10 mouse cellular contexts compared by ENCODE assay signal in the genomic region with DNA sequence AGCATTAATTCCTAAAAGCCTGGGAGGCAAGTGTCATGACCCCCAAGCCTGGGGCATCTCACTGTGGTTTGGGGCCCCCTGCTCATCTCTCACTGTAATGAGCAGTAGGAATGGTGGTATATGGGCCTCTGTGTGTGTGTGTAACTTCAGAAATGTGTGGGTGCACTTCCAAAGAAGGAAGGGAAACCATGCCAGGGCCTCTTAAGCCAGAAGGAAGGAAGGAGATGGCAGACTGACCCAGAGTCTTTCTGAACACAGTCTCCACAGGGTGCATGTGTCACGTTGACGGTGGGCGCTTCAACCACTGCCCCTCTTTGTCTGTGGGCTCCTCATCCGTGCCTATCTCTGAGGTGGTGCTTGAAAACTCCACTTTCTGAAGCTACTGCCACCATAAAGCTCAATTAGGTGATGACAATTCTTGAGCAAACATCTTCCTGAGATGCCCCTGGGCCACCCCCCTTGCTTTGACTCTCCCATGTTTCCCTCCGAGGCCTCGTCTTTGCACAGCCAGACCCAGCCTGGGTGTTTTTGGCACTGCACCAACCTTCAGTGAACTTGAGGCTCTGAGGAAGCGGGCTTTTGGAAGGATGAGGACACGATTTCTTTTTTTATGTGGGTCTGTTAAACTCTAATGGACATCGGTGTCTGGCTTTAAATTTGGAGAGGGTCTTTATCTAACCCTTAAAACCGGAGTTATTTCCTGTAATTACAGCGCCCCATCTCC. TPM values are rescaled to one million over a fixed set of nuclear protein-coding genes. Genes with fewer than 3 reads are reported as not detected.
DNase-seq lines count a peak whose midpoint lies in the region; ATAC-seq and TF ChIP-seq lines count a peak whose summit lies in the region.
"Had no signal": no experiment of that assay in that cellular context is flagged by ENCODE, and none has a peak within 500 bp of the region (broad histone marks: within the 10 kb centered on the region; RNA-seq: fewer than 3 reads in every experiment).

No protein-coding gene starts in this region.

- ATAC-seq in heart, embryonic 11.5 days (replicated peaks; ENCODE audit: insufficient number of reproducible peaks, low FRiP score, low TSS enrichment), result no peak
- ATAC-seq in stomach, embryonic 14.5 days (ENCODE audit: insufficient number of reproducible peaks, insufficient read depth, low FRiP score, low read depth), result no peak
- ATAC-seq in stomach, postnatal 0 days (ENCODE audit: low FRiP score, low TSS enrichment), result no peak
- ATAC-seq in hindbrain, embryonic 13.5 days (ENCODE audit: low FRiP score), result no peak
- no peak for ATAC-seq in neural tube, embryonic 15.5 days (ENCODE audit: low FRiP score)
- ATAC-seq: intestine, embryonic 16.5 days had no signal

- no peaks in the 10 kb centered on the region for H3K27me3 ChIP-seq in heart, embryonic 11.5 days (ENCODE audit: control insufficient read depth, insufficient read depth, low read length)
- H3K27me3 ChIP-seq in heart, adult 2 months (ENCODE audit: control insufficient read depth, insufficient read depth, low read length), result no peaks in the 10 kb centered on the region
- no peaks in the 10 kb centered on the region for H3K27me3 ChIP-seq in stomach, embryonic 14.5 days (ENCODE audit: control insufficient read depth, insufficient read depth, low read length)
- H3K27me3 ChIP-seq in stomach, postnatal 0 days (ENCODE audit: control insufficient read depth, insufficient read depth, low read length), result no peaks in the 10 kb centered on the region
- no peaks in the 10 kb centered on the region for H3K27me3 ChIP-seq in hindbrain, embryonic 13.5 days
- H3K27me3 ChIP-seq in neural tube, embryonic 15.5 days (replicated peaks), result no peaks in the 10 kb centered on the region

- TF ChIP-seq CTCF in heart, adult 2 months (IDR thresholded peaks at IDR 0.05), result no peak
- no peak for TF ChIP-seq CTCF in stomach, postnatal 0 days (IDR thresholded peaks at IDR 0.05; ENCODE audit: low read depth)

- no peak for TF ChIP-seq EP300 in heart, adult 2 months (IDR thresholded peaks at IDR 0.05; ENCODE audit: insufficient read depth, low read depth, low read length)
- TF ChIP-seq EP300 in stomach, postnatal 0 days (optimal IDR thresholded peaks at IDR 0.05), result no peak

- intact Hi-C loops in heart, adult 2 months (cut with DNase I), result loop anchor here (5.0 kb wide), 1 partner anchor 36 kb away; no protein-coding TSS in a partner anchor

- H3K9me3 ChIP-seq in heart, embryonic 11.5 days (replicated peaks; ENCODE audit: control insufficient read depth, low read length), result no peaks in the 10 kb centered on the region
- H3K9me3 ChIP-seq in stomach, embryonic 14.5 days (ENCODE audit: control insufficient read depth, low read depth, low read length), result no peaks in the 10 kb centered on the region
- no peaks in the 10 kb centered on the region for H3K9me3 ChIP-seq in stomach, postnatal 0 days (ENCODE audit: control insufficient read depth, low read length)
- H3K9me3 ChIP-seq in hindbrain, embryonic 13.5 days, result no peaks in the 10 kb centered on the region
- no peaks in the 10 kb centered on the region for H3K9me3 ChIP-seq in neural tube, embryonic 15.5 days (replicated peaks)

- H3K36me3 ChIP-seq in heart, embryonic 11.5 days (ENCODE audit: control insufficient read depth, insufficient read depth, low read length), result no peaks in the 10 kb centered on the region; the same call in 1 of the 2 replicates
- H3K36me3 ChIP-seq in heart, adult 2 months (ENCODE audit: control insufficient read depth, insufficient read depth, low read length), result no peaks in the 10 kb centered on the region
- H3K36me3 ChIP-seq in stomach, embryonic 14.5 days (ENCODE audit: control insufficient read depth, insufficient read depth, low read length), result no peaks in the 10 kb centered on the region; the same call in 1 of the 2 replicates
- no peaks in the 10 kb centered on the region for H3K36me3 ChIP-seq in stomach, postnatal 0 days (ENCODE audit: control insufficient read depth, insufficient read depth, low read length)
- 0 out of 2 replicates have a peak, but pooled peaks cover 3% of the 10 kb centered on the region for H3K36me3 ChIP-seq in hindbrain, embryonic 13.5 days
- no peaks in the 10 kb centered on the region for H3K36me3 ChIP-seq in neural tube, embryonic 15.5 days

- no peak overlapping the region for H3K4me2 ChIP-seq in heart, embryonic 11.5 days
- H3K4me2 ChIP-seq in stomach, embryonic 14.5 days (replicated peaks; ENCODE audit: low read depth, low read length), result 0 out of 2 replicates have a peak overlapping the region, but pooled peaks have one; percentile 7
- no peak overlapping the region for H3K4me2 ChIP-seq in stomach, postnatal 0 days (replicated peaks; ENCODE audit: low read depth)
- peak overlapping the region; percentile 39 for H3K4me2 ChIP-seq in hindbrain, embryonic 13.5 days
- no peak overlapping the region for H3K4me2 ChIP-seq in neural tube, embryonic 15.5 days

- peaks cover 5% of the 10 kb centered on the region; the same call in 1 of the 2 replicates for H3K79me2 ChIP-seq in heart, adult 2 months (replicated peaks; ENCODE audit: control insufficient read depth, insufficient read depth, low read length)

- no peak for TF ChIP-seq POLR2A in heart, adult 2 months (IDR thresholded peaks at IDR 0.05; ENCODE audit: insufficient read depth, low read depth, low read length)

- peak overlapping the region; percentile 28; the same call in 1 of the 2 replicates for H3K9ac ChIP-seq in heart, embryonic 11.5 days (ENCODE audit: low read depth, low read length)
- no peak overlapping the region for H3K9ac ChIP-seq in heart, adult 2 months (ENCODE audit: low read depth, low read length)
- no peak overlapping the region for H3K9ac ChIP-seq in stomach, embryonic 14.5 days (replicated peaks; ENCODE audit: low read depth, low read length)
- H3K9ac ChIP-seq in stomach, postnatal 0 days (ENCODE audit: low read length), result no peak overlapping the region
- peak overlapping the region; percentile 56 for H3K9ac ChIP-seq in hindbrain, embryonic 13.5 days
- no peak overlapping the region for H3K9ac ChIP-seq in neural tube, embryonic 15.5 days (replicated peaks)

- 62% methylated on average over 11 of the region's 11 CpGs for whole genome bisulfite sequencing in heart, embryonic 11.5 days (ENCODE audit: insufficient replicate concordance)
- WGBS in heart, adult 2 months, result 57% methylated on average over 11 of the region's 11 CpGs
- 53% methylated on average over 11 of the region's 11 CpGs for WGBS in stomach, embryonic 14.5 days
- WGBS in stomach, postnatal 0 days, result 54% methylated on average over 11 of the region's 11 CpGs
- WGBS in hindbrain, embryonic 13.5 days, result 48% methylated on average over 11 of the region's 11 CpGs
- WGBS in neural tube, embryonic 15.5 days, result 44% methylated on average over 11 of the region's 11 CpGs

- DNase-seq in heart, adult 2 months, result no peak
- no peak for DNase-seq in stomach, postnatal 0 days (ENCODE audit: low spot score)
- no peak for DNase-seq in layer of hippocampus, adult 8-10 months (ENCODE audit: low spot score in 2 of 2)
- no peak for DNase-seq in Muller cell, postnatal 12 days (ENCODE audit: inconsistent ontology term)

- H3K4me3 ChIP-seq in heart, embryonic 11.5 days (ENCODE audit: low read depth, low read length), result no peak overlapping the region
- no peak overlapping the region for H3K4me3 ChIP-seq in heart, adult 2 months
- H3K4me3 ChIP-seq in stomach, embryonic 14.5 days (ENCODE audit: low read depth, low read length), result no peak overlapping the region
- H3K4me3 ChIP-seq in stomach, postnatal 0 days (ENCODE audit: low read depth, low read length), result no peak overlapping the region
- H3K4me3 ChIP-seq in hindbrain, embryonic 13.5 days, result 0 out of 2 replicates have a peak overlapping the region, but pooled peaks have one; percentile 24
- no peak overlapping the region for H3K4me3 ChIP-seq in neural tube, embryonic 15.5 days (replicated peaks)
- H3K4me3 ChIP-seq: myocyte had no signal

- H3K4me1 ChIP-seq in heart, embryonic 11.5 days (ENCODE audit: control insufficient read depth, insufficient read depth, low read length), result peaks cover 55% of the 10 kb centered on the region
- peaks cover 18% of the 10 kb centered on the region for H3K4me1 ChIP-seq in heart, adult 2 months (ENCODE audit: control insufficient read depth, insufficient read depth, low read length)
- peaks cover 63% of the 10 kb centered on the region for H3K4me1 ChIP-seq in stomach, embryonic 14.5 days (ENCODE audit: control insufficient read depth, insufficient read depth, low read length)
- H3K4me1 ChIP-seq in stomach, postnatal 0 days (replicated peaks; ENCODE audit: control insufficient read depth, insufficient read depth), result 0 out of 2 replicates have a peak, but pooled peaks cover 2% of the 10 kb centered on the region
- peaks cover 99% of the 10 kb centered on the region for H3K4me1 ChIP-seq in hindbrain, embryonic 13.5 days (replicated peaks)
- H3K4me1 ChIP-seq in neural tube, embryonic 15.5 days, result peaks cover 84% of the 10 kb centered on the region

- H3K27ac ChIP-seq in heart, embryonic 11.5 days (ENCODE audit: low read depth, low read length), result no peak overlapping the region
- H3K27ac ChIP-seq in heart, adult 2 months, result no peak overlapping the region
- H3K27ac ChIP-seq in stomach, embryonic 14.5 days (ENCODE audit: low read length), result no peak overlapping the region
- H3K27ac ChIP-seq in stomach, postnatal 0 days (replicated peaks), result no peak overlapping the region
- H3K27ac ChIP-seq in hindbrain, embryonic 13.5 days, result peak overlapping the region; percentile 58
- 0 out of 2 replicates have a peak overlapping the region, but pooled peaks have one; percentile 23 for H3K27ac ChIP-seq in neural tube, embryonic 15.5 days (replicated peaks)

RNA-seq across cellular contexts. Expression of a gene that starts 14.0 kb away (rescaled TPM):
- 6.6 and 7.1 TPM in 2 replicates for polyA plus RNA-seq in heart, embryonic 11.5 days (2014; fragmentation: Nextera tagmentation; extraction: Ambion mirVana)
- 10 to 100 TPM; 18.7 to 23.9 TPM for total RNA-seq in heart, adult 2 months (2021)
- 4.8 and 5.5 TPM in 2 replicates for polyA plus RNA-seq in heart, adult 2 months (2012; rRNA removed)
- 17.0 and 18.1 TPM in 2 replicates for polyA plus RNA-seq in stomach, embryonic 14.5 days (2014; fragmentation: Nextera tagmentation; extraction: Ambion mirVana)
- 4.9 and 5.6 TPM in 2 replicates for polyA plus RNA-seq in stomach, postnatal 0 days (2015; fragmentation: Nextera tagmentation; extraction: Ambion mirVana)
- 46.7 and 49.2 TPM in 2 replicates for polyA plus RNA-seq in hindbrain, embryonic 13.5 days (2015; fragmentation: Nextera tagmentation; extraction: Ambion mirVana)
- 15.2 and 18.3 TPM in 2 replicates for polyA plus RNA-seq in neural tube, embryonic 15.5 days (2015; fragmentation: Nextera tagmentation; extraction: Ambion mirVana)
- 10 to 100 TPM; 30.0 to 35.0 (median 32.2) TPM for total RNA-seq in layer of hippocampus, adult 8-10 months (2022)

Comparison
In these comparisons a context has a peak if more than half of its experiments do, and no peak if none do; other contexts are left out.
1. H3K4me2 ChIP-seq: peak in stomach, embryonic 14.5 days (single experiment) and hindbrain, embryonic 13.5 days (single experiment); none in heart, embryonic 11.5 days (single experiment), stomach, postnatal 0 days (single experiment) and neural tube, embryonic 15.5 days (single experiment).
2. H3K9ac ChIP-seq: peak in heart, embryonic 11.5 days (single experiment) and hindbrain, embryonic 13.5 days (single experiment); none in heart, adult 2 months (single experiment), stomach, embryonic 14.5 days (single experiment), stomach, postnatal 0 days (single experiment) and neural tube, embryonic 15.5 days (single experiment).
3. H3K27ac ChIP-seq: peak in hindbrain, embryonic 13.5 days (single experiment) and neural tube, embryonic 15.5 days (single experiment); none in heart, embryonic 11.5 days (single experiment), heart, adult 2 months (single experiment), stomach, embryonic 14.5 days (single experiment) and stomach, postnatal 0 days (single experiment).